Mouse (Mus musculus) embryonic facial prominence, embryonic 14.5 days (tissue): ENCODE data around the gene Syt14. TPM values are rescaled to one million over a fixed set of nuclear protein-coding genes. Genes with fewer than 3 reads are reported as not detected.

Experiments
- ATAC-seq: fragments of 200-750 bp; cut with Nextera tagmentation; 2 replicates; pipeline ENCODE4 v1.8.0; 2017; ENCODE audit warnings: low read depth, moderate number of reproducible peaks, moderate TSS enrichment
- DNase-seq: peaks from one replicate; pipeline ENCODE4 v3.0.0-alpha.2; 2015; ENCODE audit warnings: low spot score
- H3K27ac ChIP-seq: fragments of 300-500 bp; sonication (generic); replicated peaks from 2 replicates; pipeline ENCODE4 v1.5.1; 2014; ENCODE audit warnings: low read depth, mild to moderate bottlenecking, low read length, moderate library complexity
- H3K27me3 ChIP-seq: fragments of 300-500 bp; sonication (generic); replicated peaks from 2 replicates; pipeline ENCODE4 v1.6.1; 2014; ENCODE audit warnings: low read length; ENCODE audit not compliant: control insufficient read depth, insufficient read depth
- H3K36me3 ChIP-seq: fragments of 300-500 bp; sonication (generic); 2 replicates; pipeline ENCODE4 v1.6.1; 2014; ENCODE audit warnings: low read length, mixed read lengths; ENCODE audit not compliant: control insufficient read depth, insufficient read depth
- H3K4me1 ChIP-seq: fragments of 300-500 bp; sonication (generic); 2 replicates; pipeline ENCODE4 v1.6.1; 2014; ENCODE audit warnings: antibody characterized with exemption, low read length; ENCODE audit not compliant: control insufficient read depth, insufficient read depth
- H3K4me2 ChIP-seq: fragments of 300-500 bp; sonication (generic); 2 replicates; pipeline ENCODE4 v1.6.1; 2014; ENCODE audit warnings: low read depth, mild to moderate bottlenecking, low read length, moderate library complexity, mixed read lengths
- H3K4me3 ChIP-seq: fragments of 300-500 bp; sonication (generic); 2 replicates; pipeline ENCODE4 v1.5.1; 2014; ENCODE audit warnings: low read depth, mild to moderate bottlenecking, low read length
- H3K9ac ChIP-seq: fragments of 300-500 bp; sonication (generic); 2 replicates; pipeline ENCODE4 v1.6.1; 2014; ENCODE audit warnings: low read depth, mild to moderate bottlenecking, low read length, moderate library complexity, mixed read lengths
- H3K9me3 ChIP-seq: fragments of 300-500 bp; sonication (generic); 2 replicates; pipeline ENCODE4 v1.6.1; 2016; ENCODE audit warnings: low read length; ENCODE audit not compliant: control insufficient read depth
- WGBS: fragments of 180-500 bp; shearing (Covaris S2); extraction: QIAGEN DNeasy Blood & Tissue Kit; methylation state at CpG from one replicate; pipeline ENCODE4 v1.1.7; 2014; 5-methylcytosine and 5-hydroxymethylcytosine counted together
- polyA plus RNA-seq: library from polyadenylated mRNA; unstranded; fragments of >200 nt; fragmentation: Nextera tagmentation; extraction: Ambion mirVana; gene quantifications from 2 replicates; pipeline ENCODE4 v1.2.1, GENCODE M21; 2014

The Syt14 gene
- polyA plus RNA-seq, 1 experiment from 2014 or later, result 2.2 TPM

DNA sequence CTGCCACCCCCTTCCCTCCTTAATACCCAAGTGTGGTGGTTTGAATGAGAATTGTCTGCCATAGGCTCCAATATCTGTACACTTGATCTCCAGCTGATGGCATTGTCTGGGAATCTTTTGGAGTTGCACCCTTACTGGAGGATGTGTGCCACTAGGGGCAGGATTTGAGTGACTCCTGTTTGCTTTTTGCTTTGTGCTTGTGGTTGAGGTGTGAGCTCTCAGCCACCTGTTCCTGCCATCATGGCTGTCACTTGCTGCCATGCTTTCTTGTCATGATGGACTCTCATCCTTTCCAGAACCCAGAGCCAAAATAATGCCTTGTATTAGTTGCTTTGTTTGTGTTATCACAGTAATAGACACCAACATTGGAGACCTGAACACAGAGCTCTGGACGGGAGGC, 165.8 kb downstream of the Syt14 start:
- no peak overlapping the region for H3K4me2 ChIP-seq
- H3K4me1 ChIP-seq, result no peaks in the 10 kb centered on the region
- H3K9me3 ChIP-seq, result no peaks in the 10 kb centered on the region
- H3K27ac ChIP-seq, result no peak overlapping the region
- H3K4me3 ChIP-seq, result no peak overlapping the region
- no peak for ATAC-seq
- H3K27me3 ChIP-seq, result no peaks in the 10 kb centered on the region
- 88% methylated on average over 1 of the region's 1 CpGs for WGBS
- no peak overlapping the region for H3K9ac ChIP-seq
- no peak for DNase-seq
- H3K36me3 ChIP-seq, result no peaks in the 10 kb centered on the region

DNA sequence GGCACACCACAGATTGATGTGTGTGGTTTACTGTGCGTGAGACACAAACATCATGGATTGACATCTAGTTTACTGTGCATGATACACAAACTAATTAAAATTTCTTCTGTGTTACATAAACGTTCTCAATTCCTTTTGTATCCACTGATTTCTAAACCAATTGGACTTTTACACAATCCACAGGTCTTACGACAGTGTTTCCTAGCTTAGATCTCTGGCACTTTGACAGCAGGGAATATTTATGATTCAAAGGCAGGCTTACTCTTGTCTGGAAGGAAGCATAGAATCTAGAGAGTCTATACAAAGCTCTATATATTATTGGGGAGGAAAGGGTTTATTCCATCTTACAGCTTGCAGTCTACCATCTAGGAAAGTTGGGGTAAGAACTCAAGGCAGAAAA, 171.1 kb downstream of the Syt14 start:
- no peak overlapping the region for H3K9ac ChIP-seq
- no peaks in the 10 kb centered on the region for H3K9me3 ChIP-seq
- DNase-seq, result no peak
- no peak overlapping the region for H3K27ac ChIP-seq
- 73% methylated on average over 3 of the region's 3 CpGs for WGBS
- no peaks in the 10 kb centered on the region for H3K27me3 ChIP-seq
- H3K4me2 ChIP-seq, result no peak overlapping the region
- no peak for ATAC-seq
- H3K4me3 ChIP-seq, result no peak overlapping the region
- H3K36me3 ChIP-seq, result no peaks in the 10 kb centered on the region
- H3K4me1 ChIP-seq, result peaks cover 11% of the 10 kb centered on the region

DNA sequence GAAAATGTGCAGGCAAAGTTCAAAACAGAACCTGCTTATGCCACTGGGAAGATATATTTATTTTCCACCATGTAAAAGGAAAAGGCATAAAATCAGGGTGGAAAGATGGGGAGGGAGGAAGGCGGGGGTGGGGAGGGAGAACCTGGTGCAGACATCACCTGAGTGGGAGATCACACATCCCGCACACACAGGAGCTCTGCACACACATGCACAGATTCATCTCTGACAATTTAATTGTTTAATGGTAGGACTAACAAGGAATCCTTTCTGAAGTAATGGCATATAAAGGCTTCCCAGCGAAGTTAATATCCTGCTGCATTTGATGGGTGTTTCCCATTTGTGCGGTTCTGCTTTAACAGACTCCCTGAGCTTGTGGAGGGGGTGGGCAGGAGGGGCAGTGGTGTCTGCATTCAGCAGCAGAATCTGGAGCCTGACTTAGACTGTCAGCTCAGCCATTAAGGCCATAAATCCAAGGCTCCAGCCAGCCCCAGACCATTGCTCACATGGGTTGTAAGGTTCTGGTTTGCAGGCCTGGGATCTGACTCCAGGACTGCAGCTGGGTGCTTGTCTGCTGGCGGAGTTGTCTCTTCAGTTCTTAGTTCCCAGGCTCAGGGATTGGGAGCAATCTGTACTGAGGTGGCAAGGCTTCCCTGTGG, 174.1 kb downstream of the Syt14 start:
- WGBS, result 48% methylated on average over 5 of the region's 5 CpGs
- no peak overlapping the region for H3K4me3 ChIP-seq
- H3K9ac ChIP-seq, result no peak overlapping the region
- H3K27me3 ChIP-seq, result no peaks in the 10 kb centered on the region
- no peaks in the 10 kb centered on the region for H3K36me3 ChIP-seq
- H3K4me1 ChIP-seq, result peaks cover 25% of the 10 kb centered on the region
- peak overlapping the region; percentile 31; the same call in 1 of the 2 replicates for H3K27ac ChIP-seq
- no peak for DNase-seq
- ATAC-seq, result no peak
- H3K9me3 ChIP-seq, result no peaks in the 10 kb centered on the region
- H3K4me2 ChIP-seq, result no peak overlapping the region; the same call in 1 of the 2 replicates

DNA sequence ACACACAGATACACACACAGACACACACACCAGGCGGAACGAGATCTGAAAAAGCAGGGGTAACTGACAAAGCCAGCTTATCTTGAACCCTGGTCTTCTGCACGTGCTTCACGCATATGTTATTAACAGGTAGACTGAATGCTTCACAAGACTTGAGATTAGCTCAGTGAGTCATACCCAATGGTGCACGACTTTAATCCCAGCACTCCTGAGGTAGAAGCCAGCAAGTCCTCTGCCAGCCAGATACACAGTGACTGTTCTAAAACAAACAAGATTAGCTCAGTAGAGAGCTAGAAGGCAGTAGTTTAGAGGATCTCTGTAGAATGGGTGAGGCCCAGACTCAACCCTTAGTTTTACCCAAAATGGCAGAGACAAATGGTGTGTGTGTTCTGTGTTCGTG, 175.3 kb downstream of the Syt14 start:
- H3K9me3 ChIP-seq, result no peaks in the 10 kb centered on the region
- DNase-seq (no peak), ATAC-seq (no peak)
- WGBS, result 75% methylated on average over 6 of the region's 6 CpGs
- H3K27me3 ChIP-seq, result no peaks in the 10 kb centered on the region
- H3K4me3 ChIP-seq, result no peak overlapping the region
- no peak overlapping the region for H3K9ac ChIP-seq
- no peak overlapping the region for H3K4me2 ChIP-seq
- no peaks in the 10 kb centered on the region for H3K36me3 ChIP-seq
- no peak overlapping the region for H3K27ac ChIP-seq
- H3K4me1 ChIP-seq, result peaks cover 28% of the 10 kb centered on the region

DNA sequence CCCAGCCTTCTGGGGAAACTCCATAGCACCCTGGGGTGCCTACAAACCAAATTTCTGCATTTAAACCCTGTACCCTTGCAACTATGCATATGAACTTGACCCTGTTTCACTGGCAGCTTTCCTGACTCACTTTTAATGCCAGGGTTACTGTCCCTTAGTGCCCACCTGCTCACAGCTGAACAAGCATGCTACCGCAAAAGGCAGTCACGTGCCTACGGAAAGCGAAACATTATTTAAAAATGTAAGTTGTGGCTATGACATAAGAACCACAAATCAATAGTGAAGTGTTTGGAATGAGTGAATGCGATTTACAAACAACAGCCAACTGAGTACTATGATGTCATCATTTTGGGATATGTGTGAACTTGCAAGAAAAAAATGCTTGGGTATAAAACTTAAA, 178.0 kb downstream of the Syt14 start:
- ATAC-seq (no peak), DNase-seq (no peak)
- Histone ChIP-seq H3K9me3 (no peaks in the 10 kb centered on the region), H3K4me2 (no peak overlapping the region), H3K4me1 (peaks cover 44% of the 10 kb centered on the region), H3K9ac (no peak overlapping the region), H3K27ac (no peak overlapping the region), H3K27me3 (no peaks in the 10 kb centered on the region), H3K4me3 (no peak overlapping the region), H3K36me3 (no peaks in the 10 kb centered on the region; the same call in 1 of the 2 replicates)
- 78% methylated on average over 5 of the region's 5 CpGs for WGBS

DNA sequence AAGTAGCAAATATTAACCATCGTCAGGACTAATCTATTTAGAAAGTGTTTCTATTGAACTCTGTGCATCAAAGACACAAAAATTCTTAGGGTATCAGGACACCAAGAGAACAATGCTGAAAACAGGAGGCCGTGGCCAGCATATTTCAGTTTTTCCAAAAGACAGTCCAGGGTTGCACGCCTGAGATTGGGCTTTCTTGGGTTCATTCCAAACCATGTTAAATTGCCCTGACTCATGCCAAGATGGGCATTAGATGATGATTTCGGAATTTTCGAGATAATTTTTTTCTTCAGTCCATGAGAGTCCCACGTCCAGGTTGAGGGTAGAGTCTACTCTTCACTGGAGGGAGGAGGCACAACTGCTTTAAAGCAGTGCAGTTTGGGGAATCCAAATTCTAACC, 178.6 kb downstream of the Syt14 start:
- no peak for DNase-seq
- H3K4me1 ChIP-seq, result peaks cover 49% of the 10 kb centered on the region
- no peaks in the 10 kb centered on the region for H3K27me3 ChIP-seq
- no peak overlapping the region for H3K4me2 ChIP-seq
- H3K9me3 ChIP-seq, result no peaks in the 10 kb centered on the region
- 49% methylated on average over 6 of the region's 6 CpGs for WGBS
- H3K27ac ChIP-seq, result no peak overlapping the region
- no peak overlapping the region for H3K4me3 ChIP-seq
- no peaks in the 10 kb centered on the region; the same call in 1 of the 2 replicates for H3K36me3 ChIP-seq
- no peak overlapping the region for H3K9ac ChIP-seq
- no peak for ATAC-seq

DNA sequence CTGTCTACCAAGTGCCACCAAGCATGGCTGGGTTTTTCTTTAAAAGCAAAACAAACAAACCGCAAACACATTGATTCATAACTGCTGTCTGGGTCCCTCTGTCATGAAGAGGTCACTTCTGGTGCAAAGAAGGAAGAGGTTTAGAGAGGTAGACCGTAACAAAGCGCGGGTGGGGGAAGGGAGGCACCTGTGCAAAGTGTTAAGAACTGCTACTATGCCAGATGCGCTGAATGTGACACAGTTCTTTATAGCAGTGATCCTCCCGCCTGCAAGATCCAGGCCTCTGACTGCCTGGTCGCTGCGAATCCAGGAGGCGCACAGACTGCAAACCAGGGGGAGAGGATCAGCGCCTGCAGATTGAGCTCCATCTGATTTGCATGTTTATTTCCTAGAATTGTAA, 179.2 kb downstream of the Syt14 start:
- no peaks in the 10 kb centered on the region for H3K9me3 ChIP-seq
- no peak overlapping the region for H3K9ac ChIP-seq
- H3K27me3 ChIP-seq, result no peaks in the 10 kb centered on the region
- DNase-seq (peak; percentile 69), ATAC-seq (0 out of 2 replicates have a peak, but pooled peaks have one; percentile 5)
- H3K27ac ChIP-seq, result peak overlapping the region; percentile 99
- 14% methylated on average over 10 of the region's 10 CpGs for WGBS
- H3K36me3 ChIP-seq, result no peaks in the 10 kb centered on the region; the same call in 1 of the 2 replicates
- peak overlapping the region; percentile 81 for H3K4me2 ChIP-seq
- H3K4me3 ChIP-seq, result peak overlapping the region; percentile 89; the same call in 1 of the 2 replicates
- H3K4me1 ChIP-seq, result peaks cover 49% of the 10 kb centered on the region

DNA sequence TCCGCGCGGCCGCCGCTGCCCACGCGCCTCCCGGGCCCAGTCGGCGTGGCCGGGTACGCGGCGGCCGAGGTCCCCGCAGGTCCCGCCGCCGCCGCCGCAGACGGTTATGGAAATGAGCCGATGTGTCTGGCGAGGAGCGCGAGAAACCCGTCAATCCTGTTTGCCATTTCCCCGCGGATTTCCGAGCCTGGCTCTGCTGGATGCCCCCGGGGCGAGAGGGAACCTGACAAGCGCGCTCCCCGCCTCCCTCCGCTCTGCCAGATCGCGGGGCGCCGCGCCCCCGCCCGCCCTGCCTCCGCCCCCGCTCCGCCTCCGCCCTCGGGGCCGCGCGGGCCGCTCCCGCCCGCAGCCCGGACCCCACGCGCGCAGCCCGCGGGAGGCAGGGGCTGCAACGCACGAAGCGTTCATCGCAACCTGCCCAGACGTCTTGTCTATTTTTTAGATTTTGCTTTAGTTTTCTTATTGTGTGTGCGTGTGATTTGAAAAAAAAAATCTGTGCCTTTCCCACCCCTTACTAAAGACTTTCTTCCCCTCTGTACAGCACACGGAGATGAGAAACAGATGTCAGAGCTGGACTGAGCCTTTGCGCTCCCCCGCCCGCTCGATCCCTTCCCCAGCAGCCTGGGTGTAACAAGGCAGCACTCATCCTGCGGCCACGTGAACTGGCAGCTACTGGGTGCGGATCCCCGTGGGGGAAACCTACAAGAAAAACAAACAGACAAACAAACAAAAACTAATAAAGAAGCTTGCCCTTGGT, 179.9 kb downstream of the Syt14 start, which contains the start of gene Sertad4:
Gene Sertad4 (minus strand): TSS at position 283 of the 757 bp plus-strand sequence.
- 1% methylated on average over 34 of the region's 75 CpGs for WGBS
- Histone ChIP-seq H3K36me3 (peaks cover 4% of the 10 kb centered on the region; the same call in 1 of the 2 replicates), H3K9me3 (no peaks in the 10 kb centered on the region), H3K9ac (peak within 1 kb of the TSS; percentile 97), H3K27ac (peak within 1 kb of the TSS; percentile 99), H3K4me1 (peaks cover 52% of the 10 kb centered on the region), H3K4me2 (peak within 1 kb of the TSS; percentile 81), H3K4me3 (peak within 1 kb of the TSS; percentile 89), H3K27me3 (no peaks in the 10 kb centered on the region)
- ATAC-seq (peak; percentile 81), DNase-seq (peak; percentile 96)
